In the genomic region with DNA sequence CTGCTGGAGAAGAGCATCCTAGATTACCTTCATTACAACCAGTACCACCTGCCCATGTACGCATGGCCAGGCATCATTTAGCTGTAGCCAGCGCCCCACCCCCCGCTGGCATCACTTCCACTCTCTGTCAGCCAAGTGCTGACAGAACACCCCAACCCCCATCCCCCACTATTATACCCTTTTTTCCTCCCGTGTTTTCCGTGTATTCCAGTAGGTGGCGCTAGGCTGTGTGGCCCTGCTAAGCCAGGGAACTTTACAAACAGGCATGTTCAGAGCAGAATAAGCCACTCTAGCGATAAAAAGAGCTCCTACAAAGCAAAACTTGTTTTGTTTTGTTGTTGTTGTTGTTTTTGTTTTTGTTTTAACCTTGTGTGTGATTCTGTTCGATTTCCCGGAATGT, we compare ENCODE assay signal across 9 mouse cellular contexts. TPM values are rescaled to one million over a fixed set of nuclear protein-coding genes. Genes with fewer than 3 reads are reported as not detected.
DNase-seq lines count a peak whose midpoint lies in the region; ATAC-seq and TF ChIP-seq lines count a peak whose summit lies in the region.
"Had no signal": no experiment of that assay in that cellular context is flagged by ENCODE, and none has a peak within 500 bp of the region (broad histone marks: within the 10 kb centered on the region; RNA-seq: fewer than 3 reads in every experiment).

No protein-coding gene starts in this region.

- no peak overlapping the region for H3K4me2 ChIP-seq in liver, embryonic 12.5 days
- no peak overlapping the region for H3K4me2 ChIP-seq in kidney, embryonic 16.5 days (replicated peaks; ENCODE audit: low read depth, low read length)
- no peak overlapping the region for H3K4me2 ChIP-seq in stomach, embryonic 14.5 days (replicated peaks; ENCODE audit: low read depth, low read length)
- H3K4me2 ChIP-seq: liver, embryonic 13.5 days had no signal

- TF ChIP-seq CTCF in liver, adult 2 months (IDR thresholded peaks at IDR 0.05; ENCODE audit: low read depth, low read length), result peak; percentile 66

- 8% methylated on average over 9 of the region's 9 CpGs for WGBS in liver, adult 2 months
- 3% methylated on average over 9 of the region's 9 CpGs for WGBS in liver, embryonic 12.5 days (ENCODE audit: insufficient replicate concordance)
- 1% methylated on average over 9 of the region's 9 CpGs for WGBS in kidney, embryonic 16.5 days
- 3% methylated on average over 9 of the region's 9 CpGs for WGBS in stomach, embryonic 14.5 days

- H3K9ac ChIP-seq in liver, adult 2 months (ENCODE audit: low read depth, low read length), result no peak overlapping the region
- H3K9ac ChIP-seq in liver, embryonic 12.5 days, result no peak overlapping the region
- H3K9ac ChIP-seq in kidney, embryonic 16.5 days (replicated peaks; ENCODE audit: low read length), result no peak overlapping the region
- H3K9ac ChIP-seq in stomach, embryonic 14.5 days (replicated peaks; ENCODE audit: low read depth, low read length), result no peak overlapping the region
- H3K9ac ChIP-seq: liver, embryonic 13.5 days had no signal

- peaks cover 25% of the 10 kb centered on the region for H3K27me3 ChIP-seq in liver, adult 2 months (ENCODE audit: control insufficient read depth, insufficient read depth, low read length)
- peaks cover 53% of the 10 kb centered on the region for H3K27me3 ChIP-seq in liver, embryonic 12.5 days (replicated peaks)
- H3K27me3 ChIP-seq in kidney, embryonic 16.5 days (ENCODE audit: insufficient read depth, low read length), result peaks cover 48% of the 10 kb centered on the region
- peaks cover 25% of the 10 kb centered on the region for H3K27me3 ChIP-seq in stomach, embryonic 14.5 days (ENCODE audit: control insufficient read depth, insufficient read depth, low read length)

- H3K4me3 ChIP-seq in liver, adult 2 months (ENCODE audit: insufficient read depth, low read depth, low read length), result no peak overlapping the region
- H3K4me3 ChIP-seq in liver, embryonic 12.5 days, result no peak overlapping the region
- no peak overlapping the region for H3K4me3 ChIP-seq in kidney, embryonic 16.5 days (ENCODE audit: low read length)
- H3K4me3 ChIP-seq in stomach, embryonic 14.5 days (ENCODE audit: low read depth, low read length), result no peak overlapping the region
- H3K4me3 ChIP-seq: liver, embryonic 13.5 days had no signal

- TF ChIP-seq POLR2A in liver, adult 2 months (IDR thresholded peaks at IDR 0.05; ENCODE audit: extremely low read depth, insufficient read depth, low read length), result no peak

- 0 out of 2 replicates have a peak, but pooled peaks cover 2% of the 10 kb centered on the region for H3K4me1 ChIP-seq in liver, adult 2 months (ENCODE audit: control insufficient read depth, insufficient read depth, low read length)
- H3K4me1 ChIP-seq in liver, embryonic 12.5 days, result peaks cover 9% of the 10 kb centered on the region
- H3K4me1 ChIP-seq in kidney, embryonic 16.5 days (ENCODE audit: insufficient read depth, low read length), result peaks cover 13% of the 10 kb centered on the region
- peaks cover 5% of the 10 kb centered on the region; the same call in 1 of the 2 replicates for H3K4me1 ChIP-seq in stomach, embryonic 14.5 days (ENCODE audit: control insufficient read depth, insufficient read depth, low read length)
- H3K4me1 ChIP-seq: liver, embryonic 13.5 days had no signal

- H3K36me3 ChIP-seq in liver, adult 2 months (ENCODE audit: control insufficient read depth, insufficient read depth, low read length), result no peaks in the 10 kb centered on the region
- no peaks in the 10 kb centered on the region for H3K36me3 ChIP-seq in liver, embryonic 12.5 days
- H3K36me3 ChIP-seq in kidney, embryonic 16.5 days (ENCODE audit: insufficient read depth, low read length), result no peaks in the 10 kb centered on the region
- no peaks in the 10 kb centered on the region for H3K36me3 ChIP-seq in stomach, embryonic 14.5 days (ENCODE audit: control insufficient read depth, insufficient read depth, low read length)
- H3K36me3 ChIP-seq: liver, embryonic 13.5 days had no signal

- no peak for ATAC-seq in liver, embryonic 12.5 days
- ATAC-seq in kidney, embryonic 16.5 days (ENCODE audit: low FRiP score, low TSS enrichment), result peak; percentile 28; the same call in 1 of the 2 replicates
- peak; percentile 85 for ATAC-seq in megakaryocyte, adult 5-6 weeks (ENCODE audit: poor library complexity, severe bottlenecking)
- 0 out of 2 replicates have a peak, but pooled peaks have one; percentile 38 for ATAC-seq in stomach, embryonic 14.5 days (ENCODE audit: insufficient number of reproducible peaks, insufficient read depth, low FRiP score, low read depth)

- H3K79me2 ChIP-seq in liver, adult 2 months (ENCODE audit: control insufficient read depth, insufficient read depth, low read length), result no peaks in the 10 kb centered on the region

- no peak overlapping the region for H3K27ac ChIP-seq in liver, adult 2 months (replicated peaks; ENCODE audit: insufficient read depth, low read depth, low read length)
- H3K27ac ChIP-seq in liver, embryonic 12.5 days, result no peak overlapping the region
- H3K27ac ChIP-seq in kidney, embryonic 16.5 days (ENCODE audit: low read length), result no peak overlapping the region
- H3K27ac ChIP-seq in stomach, embryonic 14.5 days (ENCODE audit: low read length), result no peak overlapping the region
- H3K27ac ChIP-seq: liver, embryonic 13.5 days had no signal

- no peaks in the 10 kb centered on the region for H3K9me3 ChIP-seq in liver, embryonic 12.5 days (replicated peaks)
- no peaks in the 10 kb centered on the region for H3K9me3 ChIP-seq in kidney, embryonic 16.5 days (ENCODE audit: low read length)
- H3K9me3 ChIP-seq in stomach, embryonic 14.5 days (ENCODE audit: control insufficient read depth, low read depth, low read length), result no peaks in the 10 kb centered on the region
- H3K9me3 ChIP-seq: liver, embryonic 13.5 days had no signal

- peak; percentile 35 for DNase-seq in liver, adult 2 months (ENCODE audit: extremely low read depth, low read depth, low spot score)
- DNase-seq in T-cell, adult 2 months (ENCODE audit: low spot score), result peak; percentile 21
- peak; percentile 81 for DNase-seq in embryo, embryonic 11 days
- no peak for DNase-seq in gastrocnemius, postnatal 4 days (ENCODE audit: low spot score in 2 of 2)
- DNase-seq: liver, embryonic 13.5 days had no signal

RNA-seq across cellular contexts. Expression of gene Insm1, which starts 7.0 kb away (rescaled TPM):
- not detected in 2 replicates for total RNA-seq in liver, adult 2 months (2014; rRNA removed)
- polyA plus RNA-seq in liver, adult 2 months (2012; rRNA removed), result 0.04 TPM in 1 of 2 replicates, not detected in the other
- polyA plus RNA-seq in liver, embryonic 12.5 days (2016; fragmentation: Nextera tagmentation; extraction: Ambion mirVana), result not detected in 2 replicates
- polyA plus RNA-seq in kidney, embryonic 16.5 days (2015; fragmentation: Nextera tagmentation; extraction: Ambion mirVana), result not detected in 2 replicates
- not detected in 2 replicates for total RNA-seq in megakaryocyte, adult 5-6 weeks (2015)
- not detected in 2 replicates for total RNA-seq in megakaryocyte, adult 5-6 weeks (2017)
- 1.1 and 1.3 TPM in 2 replicates for polyA plus RNA-seq in stomach, embryonic 14.5 days (2014; fragmentation: Nextera tagmentation; extraction: Ambion mirVana)
- under 1 TPM in 1 of 2 experiments, not detected in 1; 0.12 TPM for total RNA-seq in gastrocnemius, postnatal 4 days (2021)
- polyA plus RNA-seq: liver, embryonic 13.5 days had no signal

Comparison
In these comparisons a context has a peak if more than half of its experiments do, and no peak if none do; other contexts are left out.
1. DNase-seq: peak in liver, adult 2 months (single experiment), T-cell, adult 2 months (single experiment) and embryo, embryonic 11 days (single experiment); none in gastrocnemius, postnatal 4 days (0 of 2).